Mouse (Mus musculus) Muller cell, postnatal 12 days (primary cell): ENCODE results near the gene Ezr.

Experiments
- DNase-seq: peaks from one replicate; pipeline ENCODE4 v3.0.0-alpha.2; 2015; ENCODE audit errors: inconsistent ontology term

The Ezr gene

GRCm38 (mm10) chr17:6782611-6783005 is at the start of gene Ezr:
Ezr (minus strand) TSS chr17:6782784.
- DNase-seq, result peak; percentile 95

- no peak for DNase-seq
Observed at GRCm38 (mm10) chr17:6830004-6830592, 47.5 kb upstream of the Ezr start.

- no peak for DNase-seq
Observed at GRCm38 (mm10) chr17:6828531-6829150, 46.1 kb upstream of the Ezr start.

DNA sequence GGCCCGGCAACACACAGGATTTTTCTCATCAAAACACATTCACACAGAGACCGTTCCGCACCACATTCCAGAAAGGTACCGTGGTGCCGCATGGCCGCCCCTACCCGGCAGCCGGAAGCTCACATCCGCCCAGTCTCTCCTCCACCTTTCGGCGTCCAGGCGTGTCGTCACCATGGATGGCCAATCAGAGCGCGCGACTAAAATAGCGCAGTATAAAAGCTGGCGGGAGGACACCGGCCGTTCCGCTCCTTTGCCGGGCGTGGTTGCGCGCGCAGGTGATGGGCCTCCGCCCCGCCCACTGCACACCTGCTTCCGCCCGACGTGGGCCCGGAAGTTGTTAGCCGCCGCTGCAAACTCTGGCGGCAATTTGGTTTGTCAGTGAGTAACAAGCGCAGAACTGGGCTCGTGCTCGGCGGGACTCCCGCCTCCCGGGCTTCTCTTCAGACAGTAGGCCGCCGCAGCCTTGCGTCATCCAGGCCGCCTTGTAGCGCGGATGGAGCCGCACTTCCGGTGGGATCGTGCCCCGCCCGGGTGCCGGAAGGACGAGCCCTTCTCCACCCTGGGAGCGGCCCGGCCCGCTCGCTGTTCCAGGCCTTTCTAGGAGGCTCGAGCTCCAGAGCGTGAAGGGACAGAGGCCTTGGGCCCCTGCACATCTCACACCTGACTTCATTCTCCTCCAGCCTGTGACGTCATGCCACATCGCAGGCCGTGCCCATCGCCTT is 45.3 kb upstream of the Ezr start:
- DNase-seq, result peak; percentile 97

GRCm38 (mm10) chr17:6827159-6827733 is 44.7 kb upstream of the Ezr start:
- no peak for DNase-seq

- DNase-seq, result no peak
Observed at GRCm38 (mm10) chr17:6816796-6817195, 34.2 kb upstream of the Ezr start.

- no peak for DNase-seq
Observed at GRCm38 (mm10) chr17:6816151-6816550, 33.6 kb upstream of the Ezr start.

GRCm38 (mm10) chr17:6814656-6815055 is 32.1 kb upstream of the Ezr start:
- peak; percentile 82 for DNase-seq

- peak; percentile 94 for DNase-seq
Observed at GRCm38 (mm10) chr17:6812851-6813191, 30.2 kb upstream of the Ezr start.

DNA sequence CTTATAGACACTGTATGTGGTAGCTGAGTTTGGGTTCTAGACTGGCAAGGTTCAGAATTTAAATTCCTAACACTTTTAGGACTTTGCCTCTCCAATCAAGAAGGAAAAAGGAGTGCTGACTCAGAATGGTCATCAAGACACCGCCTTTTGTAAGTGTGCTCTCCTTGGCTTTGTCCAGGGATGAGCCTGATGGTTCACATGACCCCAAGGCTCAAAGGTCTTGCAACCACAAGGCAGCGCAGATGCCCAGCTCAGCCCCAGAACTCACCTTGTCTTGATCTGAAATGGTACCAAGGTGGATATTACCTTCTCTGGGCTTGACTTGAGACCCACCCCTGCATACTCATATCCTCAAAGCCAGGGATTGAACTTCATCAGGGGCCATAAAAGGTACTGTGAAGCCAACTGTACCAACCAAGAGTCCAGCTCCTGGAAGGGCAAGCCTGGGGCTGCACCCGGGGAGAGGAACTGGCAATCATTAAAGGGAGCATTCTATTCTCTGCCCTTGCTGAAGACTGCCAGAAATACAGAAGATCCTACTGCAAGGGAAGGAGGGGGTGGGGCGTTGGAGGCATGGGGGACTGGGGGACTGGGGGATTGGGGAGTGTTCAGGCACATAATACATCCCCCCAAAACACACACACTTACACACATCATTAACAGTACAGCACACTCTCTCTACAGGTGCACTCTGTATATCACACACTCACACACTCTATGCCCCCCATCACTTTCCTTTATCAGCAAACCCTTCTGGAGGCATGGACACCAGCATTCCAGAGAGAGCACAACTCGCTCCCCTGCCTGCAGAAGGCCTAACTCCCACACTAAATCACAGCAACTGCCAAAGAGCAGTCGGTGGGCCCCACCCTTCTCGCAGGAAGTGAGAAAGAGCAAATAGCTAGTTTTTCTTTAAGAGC is 29.6 kb upstream of the Ezr start:
- peak; percentile 35 for DNase-seq

DNA sequence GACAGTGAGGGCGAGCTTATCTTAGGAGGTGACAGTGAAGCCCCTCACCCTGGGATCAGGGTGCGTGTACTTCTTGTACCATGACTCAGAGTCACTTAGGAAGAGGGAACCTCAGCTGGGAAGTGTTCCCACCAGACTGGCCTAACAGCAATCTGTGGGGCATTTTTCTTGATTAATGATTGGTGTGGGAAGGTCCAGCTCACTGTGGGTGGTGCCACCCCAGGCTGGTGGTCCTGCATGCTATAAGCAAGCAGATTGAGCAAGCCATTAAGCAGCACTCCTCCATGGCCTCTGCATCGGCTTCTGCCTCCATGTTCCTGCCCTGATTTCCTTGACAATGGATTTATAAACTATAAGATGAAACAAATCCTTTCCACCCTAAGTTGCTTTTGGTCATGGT is 26.7 kb upstream of the Ezr start:
- DNase-seq, result no peak

GRCm38 (mm10) chr17:6808521-6809165 is 26.1 kb upstream of the Ezr start:
- DNase-seq, result no peak

DNA sequence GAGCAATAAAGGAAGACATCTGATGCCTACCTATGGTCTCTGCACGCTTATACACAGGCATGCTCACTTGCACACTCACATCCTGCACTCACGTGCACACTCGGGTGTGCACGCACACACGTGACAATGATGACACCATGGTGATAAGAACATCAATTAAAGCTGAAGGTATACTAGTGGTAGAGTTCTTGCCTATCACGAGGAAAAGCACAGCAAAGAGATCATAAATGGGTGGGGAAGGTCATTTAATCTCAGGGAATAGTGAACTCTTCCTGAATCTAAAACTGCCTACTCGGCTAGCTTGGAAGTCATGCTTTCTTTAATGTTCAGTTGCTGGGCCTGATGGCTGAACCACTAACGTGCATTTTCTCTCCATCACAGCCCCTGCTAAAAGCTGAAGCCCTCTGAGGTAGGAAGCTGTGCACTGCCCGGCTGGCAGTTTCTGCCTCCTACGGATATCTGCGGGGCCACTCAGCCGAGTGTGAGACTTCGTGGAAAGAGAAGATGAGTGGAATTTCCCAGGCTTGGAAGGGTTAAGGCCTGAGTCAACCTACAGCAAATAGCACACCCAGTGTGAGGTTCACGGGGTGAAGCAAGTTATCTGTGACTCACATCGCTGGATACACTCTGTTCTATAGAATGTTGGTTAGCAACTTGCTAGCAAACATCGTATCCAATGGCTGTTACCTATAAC is 25.4 kb upstream of the Ezr start:
- DNase-seq, result no peak

GRCm38 (mm10) chr17:6804853-6805543 is 22.4 kb upstream of the Ezr start:
- DNase-seq, result no peak

- DNase-seq, result no peak
Observed at GRCm38 (mm10) chr17:6804111-6804510, 21.5 kb upstream of the Ezr start.

GRCm38 (mm10) chr17:6803614-6804013 is 21.0 kb upstream of the Ezr start:
- peak; percentile 87 for DNase-seq

DNA sequence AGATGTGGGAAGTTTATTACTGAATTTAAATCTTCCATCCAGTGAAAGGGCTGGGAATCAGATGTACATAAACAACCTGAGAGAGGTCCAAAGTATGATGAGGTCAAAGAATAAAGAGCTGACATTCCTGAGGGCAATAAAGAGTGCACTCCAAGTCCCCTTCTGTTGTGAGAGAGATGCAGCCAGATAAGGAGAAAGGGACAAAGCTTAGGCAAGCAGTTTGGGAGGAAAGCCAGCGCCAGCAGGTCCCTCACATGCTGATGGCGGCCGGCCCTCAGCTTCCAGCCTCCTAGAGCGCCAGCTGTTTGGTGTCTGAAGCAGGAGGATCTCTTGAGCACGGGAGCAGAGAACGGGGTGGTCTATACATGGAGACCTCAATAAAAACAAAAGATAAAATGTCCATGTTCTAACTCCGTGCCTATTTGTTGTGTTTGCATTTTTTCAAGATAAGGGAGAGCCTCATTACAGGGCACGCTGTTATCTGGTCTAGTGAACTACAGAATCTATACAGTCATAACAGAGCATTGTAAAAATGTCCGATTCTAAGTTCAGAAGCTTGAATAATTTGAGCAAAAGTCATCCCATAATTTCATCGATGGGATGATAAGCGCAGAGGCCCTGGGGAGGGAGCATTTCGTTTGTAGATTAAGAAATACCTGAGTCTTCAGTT is 15.9 kb upstream of the Ezr start:
- no peak for DNase-seq

DNA sequence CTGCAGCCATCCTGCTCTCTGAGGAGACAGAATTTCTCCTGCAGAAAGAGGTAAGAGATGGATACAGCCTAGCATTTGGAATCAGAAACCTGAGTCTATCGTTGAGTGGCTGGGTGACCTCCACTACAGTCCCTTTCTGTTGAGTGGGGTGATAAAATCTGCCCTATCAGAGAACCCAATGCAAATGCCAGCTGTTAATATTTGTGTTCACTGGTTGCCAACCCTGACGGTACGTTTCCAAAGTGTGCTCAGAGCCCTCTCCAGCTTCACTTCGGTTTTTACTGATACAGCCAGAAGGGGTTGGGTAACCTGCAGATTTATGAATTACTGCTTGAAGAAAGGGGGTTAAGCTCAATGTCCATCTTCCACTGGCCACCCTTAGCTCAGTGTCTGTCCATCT is 14.9 kb upstream of the Ezr start:
- no peak for DNase-seq

- no peak for DNase-seq
Observed at GRCm38 (mm10) chr17:6794160-6794751, 11.7 kb upstream of the Ezr start.
